Mouse (Mus musculus) kidney, adult 8-10 months (tissue): ENCODE results near the gene Cpne1.

ENCODE experiments used
- DNase-seq, 2 experiments: peaks; one replicate each; pipeline ENCODE4 v3.0.0; 2022

The Cpne1 gene

GRCm38 (mm10) chr2:156079183-156079560 is 32.6 kb downstream of the Cpne1 start:
- DNase-seq, result no peak

- no peak for DNase-seq
Measured at GRCm38 (mm10) chr2:156078421-156079182, 33.2 kb downstream of the Cpne1 start.

GRCm38 (mm10) chr2:156077461-156077860 is 34.3 kb downstream of the Cpne1 start:
- peak in 1 of 2 experiments; percentile 12 for DNase-seq

GRCm38 (mm10) chr2:156073725-156074124 is 38.0 kb downstream of the Cpne1 start:
- no peak for DNase-seq

GRCm38 (mm10) chr2:156071236-156071635 is 40.5 kb downstream of the Cpne1 start:
- no peak for DNase-seq

- peak; percentile 13 to 24 for DNase-seq
Measured at GRCm38 (mm10) chr2:156067916-156068315, 43.8 kb downstream of the Cpne1 start.

GRCm38 (mm10) chr2:156066126-156066525 is 45.6 kb downstream of the Cpne1 start:
- peak in 1 of 2 experiments; percentile 23 for DNase-seq

- DNase-seq, result peak; percentile 58 to 68
Measured at GRCm38 (mm10) chr2:156065099-156066041, 46.4 kb downstream of the Cpne1 start, which contains the start of gene Spag4. Gene Spag4 (plus strand): TSS chr2:156065175.

GRCm38 (mm10) chr2:156052816-156053215 is 58.9 kb downstream of the Cpne1 start, which contains the start of gene Fer1l4:
Gene Fer1l4 (minus strand): TSS chr2:156052947.
- no peak for DNase-seq

GRCm38 (mm10) chr2:156047929-156048328 is 63.8 kb downstream of the Cpne1 start:
- no peak for DNase-seq

- no peak for DNase-seq
Measured at GRCm38 (mm10) chr2:156042903-156043302, 68.9 kb downstream of the Cpne1 start.

- no peak for DNase-seq
Measured at GRCm38 (mm10) chr2:156039390-156039789, 72.4 kb downstream of the Cpne1 start.

GRCm38 (mm10) chr2:156025482-156025881 is 86.3 kb downstream of the Cpne1 start:
- DNase-seq, result peak in 1 of 2 experiments; percentile 19
